Mouse (Mus musculus) stomach, postnatal 0 days (tissue): ENCODE measurements around the gene U2af1. TPM values are rescaled to one million over a fixed set of nuclear protein-coding genes. Genes with fewer than 3 reads are reported as not detected.

Source experiments
- ATAC-seq: fragments of 200-750 bp; cut with Nextera tagmentation; 2 replicates; pipeline ENCODE4 v1.8.0; 2017; ENCODE audit not compliant: low FRiP score, low TSS enrichment
- DNase-seq: peaks from one replicate; pipeline ENCODE4 v3.0.0-alpha.2; 2016; ENCODE audit warnings: low spot score
- H3K27ac ChIP-seq: fragments of 300-500 bp; sonication (generic); replicated peaks from 2 replicates; pipeline ENCODE4 v1.5.1; 2014; ENCODE audit warnings: mild to moderate bottlenecking, control low read depth
- H3K27me3 ChIP-seq: fragments of 300-500 bp; sonication (generic); 2 replicates; pipeline ENCODE4 v1.6.1; 2014; ENCODE audit warnings: low read length; ENCODE audit not compliant: control insufficient read depth, insufficient read depth
- H3K36me3 ChIP-seq: fragments of 300-500 bp; sonication (generic); 2 replicates; pipeline ENCODE4 v1.6.1; 2014; ENCODE audit warnings: low read length, mixed read lengths; ENCODE audit not compliant: control insufficient read depth, insufficient read depth
- H3K4me1 ChIP-seq: fragments of 300-500 bp; sonication (generic); replicated peaks from 2 replicates; pipeline ENCODE4 v1.6.1; 2014; ENCODE audit warnings: antibody characterized with exemption; ENCODE audit not compliant: control insufficient read depth, insufficient read depth
- H3K4me2 ChIP-seq: fragments of 300-500 bp; sonication (generic); replicated peaks from 2 replicates; pipeline ENCODE4 v1.6.1; 2014; ENCODE audit warnings: low read depth, mild to moderate bottlenecking, control low read depth, moderate library complexity
- H3K4me3 ChIP-seq: fragments of 300-500 bp; sonication (generic); 2 replicates; pipeline ENCODE4 v1.5.1; 2014; ENCODE audit warnings: low read depth, low read length, control low read depth
- H3K9ac ChIP-seq: fragments of 300-500 bp; sonication (generic); 2 replicates; pipeline ENCODE4 v1.6.1; 2014; ENCODE audit warnings: mild to moderate bottlenecking, low read length, control low read depth, mixed read lengths
- H3K9me3 ChIP-seq: fragments of 300-500 bp; sonication (generic); 2 replicates; pipeline ENCODE4 v1.6.1; 2016; ENCODE audit warnings: low read length; ENCODE audit not compliant: control insufficient read depth
- CTCF ChIP-seq: IDR thresholded peaks from 2 replicates; pipeline ENCODE4 v1.5.1; 2016; ENCODE audit warnings: antibody characterized with exemption, low read depth, mild to moderate bottlenecking, moderate library complexity
- EP300 ChIP-seq: optimal IDR thresholded peaks from 2 replicates; pipeline ENCODE3; 2016; ENCODE audit warnings: antibody characterized with exemption
- WGBS: fragments of 180-500 bp; shearing (Covaris S2); extraction: QIAGEN DNeasy Blood & Tissue Kit; methylation state at CpG from one replicate; pipeline ENCODE4 v1.1.7; 2014; 5-methylcytosine and 5-hydroxymethylcytosine counted together
- polyA plus RNA-seq: library from polyadenylated mRNA; unstranded; fragments of >200 nt; fragmentation: Nextera tagmentation; extraction: Ambion mirVana; gene quantifications from 2 replicates; pipeline ENCODE4 v1.2.1, GENCODE M21; 2015

Gene U2af1
- polyA plus RNA-seq, 1 experiment from 2014 or later: 161 TPM

DNA sequence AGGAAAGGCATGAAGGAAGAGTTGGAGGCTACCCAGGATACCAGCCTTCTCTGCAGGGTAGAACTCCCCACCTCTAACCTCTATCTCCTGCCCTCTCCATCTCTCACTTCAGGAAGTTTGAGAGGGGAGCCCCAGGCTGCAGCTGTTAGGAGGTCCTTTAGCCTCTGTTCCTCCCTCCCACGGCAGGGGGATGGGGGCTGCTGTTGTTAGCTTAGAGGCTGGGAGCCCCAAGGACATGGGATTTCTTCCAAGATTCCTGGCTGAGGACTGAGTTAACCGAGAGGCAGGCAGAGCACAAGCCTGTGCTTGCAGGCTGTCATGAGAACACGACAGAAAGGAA is 27.5 kb upstream of the U2af1 start:
- H3K4me1 ChIP-seq: peaks cover 8% of the 10 kb centered on the region; the same call in 1 of the 2 replicates
- peak overlapping the region; percentile 41; the same call in 1 of the 2 replicates for H3K9ac ChIP-seq
- H3K27ac ChIP-seq: peak overlapping the region; percentile 88
- DNase-seq: no peak
- H3K4me2 ChIP-seq: no peak overlapping the region; the same call in 1 of the 2 replicates
- no peak overlapping the region for H3K4me3 ChIP-seq
- TF ChIP-seq CTCF (peak; percentile 10; the same call in 1 of the 2 replicates), EP300 (no peak)
- 7% methylated on average over 3 of the region's 3 CpGs for whole genome bisulfite sequencing
- H3K36me3 ChIP-seq: no peaks in the 10 kb centered on the region
- no peaks in the 10 kb centered on the region for H3K9me3 ChIP-seq
- H3K27me3 ChIP-seq: no peaks in the 10 kb centered on the region
- no peak; the same call in 1 of the 2 replicates for ATAC-seq

DNA sequence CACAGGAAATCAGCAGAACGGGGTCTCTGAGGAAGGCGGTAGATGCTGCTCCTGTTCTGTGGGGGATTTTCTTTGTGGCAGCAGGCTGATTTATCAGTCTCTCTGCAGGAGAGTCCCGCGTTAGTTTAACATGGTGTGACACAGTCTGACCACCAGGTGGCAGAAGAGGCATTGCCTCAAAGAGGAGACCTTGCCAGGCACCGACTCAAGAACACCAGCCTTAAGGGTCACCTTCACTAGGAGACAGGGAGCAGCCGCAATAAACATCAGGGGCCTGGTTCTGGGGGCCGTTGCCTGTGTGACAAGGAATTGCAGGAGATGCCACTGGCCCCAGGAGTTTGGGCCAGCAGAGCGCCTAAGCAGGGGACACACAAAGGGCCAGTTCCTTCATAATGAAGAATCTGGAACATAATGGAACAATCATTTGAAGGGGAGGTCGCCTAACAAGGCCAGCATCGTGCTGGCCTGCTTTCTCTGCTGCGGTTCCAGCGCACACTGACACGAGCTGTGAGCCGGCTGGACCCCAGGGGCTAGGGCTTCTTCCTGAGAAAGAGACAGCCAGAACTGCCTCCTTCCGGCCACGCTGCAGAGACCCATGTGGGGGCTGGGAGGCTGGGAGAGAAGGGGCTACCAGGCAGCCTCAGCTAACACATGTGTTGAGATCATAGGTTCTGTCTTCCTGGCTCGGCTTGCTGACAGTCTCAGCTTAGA is 27.0 kb upstream of the U2af1 start:
- DNase-seq (peak; percentile 82), ATAC-seq (peak; percentile 50)
- H3K9me3 ChIP-seq: no peaks in the 10 kb centered on the region
- WGBS: 12% methylated on average over 17 of the region's 17 CpGs
- peak overlapping the region; percentile 88 for H3K27ac ChIP-seq
- peaks cover 8% of the 10 kb centered on the region; the same call in 1 of the 2 replicates for H3K4me1 ChIP-seq
- peak overlapping the region; percentile 41; the same call in 1 of the 2 replicates for H3K9ac ChIP-seq
- TF ChIP-seq CTCF: peak; percentile 96
- no peak for TF ChIP-seq EP300
- peak overlapping the region; percentile 28 for H3K4me2 ChIP-seq
- H3K36me3 ChIP-seq: no peaks in the 10 kb centered on the region
- no peaks in the 10 kb centered on the region for H3K27me3 ChIP-seq
- H3K4me3 ChIP-seq: no peak overlapping the region

DNA sequence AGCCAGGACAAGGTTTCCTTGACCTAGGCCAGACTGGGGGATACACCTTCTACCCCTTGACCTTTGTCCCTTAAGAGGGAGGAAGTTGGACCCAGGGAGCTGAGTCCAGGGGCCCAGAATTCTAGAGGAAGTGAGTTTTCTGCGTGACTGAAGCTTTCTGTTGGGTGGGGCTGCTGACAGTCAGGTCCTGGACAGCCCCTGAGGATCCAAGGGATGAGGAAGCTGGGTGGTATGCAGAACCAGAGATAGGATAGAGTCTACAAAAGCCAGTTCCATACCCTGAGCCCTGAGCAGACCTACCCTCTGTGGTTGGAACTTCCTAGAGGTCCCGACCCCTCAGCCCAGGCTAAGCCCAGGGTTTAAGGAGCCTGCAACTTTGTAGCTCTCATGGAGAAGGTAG is 21.8 kb upstream of the U2af1 start:
- no peaks in the 10 kb centered on the region for H3K27me3 ChIP-seq
- WGBS: 68% methylated on average over 2 of the region's 2 CpGs
- no peaks in the 10 kb centered on the region for H3K4me1 ChIP-seq
- ATAC-seq (no peak), DNase-seq (no peak)
- TF ChIP-seq EP300 (no peak), CTCF (no peak)
- H3K9ac ChIP-seq: no peak overlapping the region
- H3K27ac ChIP-seq: no peak overlapping the region
- no peaks in the 10 kb centered on the region for H3K9me3 ChIP-seq
- H3K4me2 ChIP-seq: no peak overlapping the region
- H3K4me3 ChIP-seq: no peak overlapping the region
- no peaks in the 10 kb centered on the region for H3K36me3 ChIP-seq

DNA sequence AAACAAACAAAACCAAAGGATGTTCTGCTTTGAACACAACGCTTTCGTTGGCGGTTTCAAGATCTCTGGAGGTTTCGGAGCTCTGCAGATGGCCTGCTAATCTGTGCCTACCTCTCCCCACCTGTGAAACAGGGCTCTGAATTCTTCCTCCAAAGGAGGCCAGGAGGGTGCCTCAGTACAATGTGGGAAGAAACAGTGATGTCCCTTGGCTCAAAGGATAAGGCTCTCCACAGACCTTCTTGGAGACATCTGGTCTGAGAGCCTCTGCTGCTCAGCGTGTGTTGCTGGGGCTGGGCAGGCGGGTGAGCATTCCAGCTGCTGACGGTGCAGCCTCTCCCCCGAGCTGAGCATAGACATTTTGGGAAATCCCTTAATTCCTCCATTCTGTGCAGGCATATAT is 18.8 kb upstream of the U2af1 start, which contains the start of gene Cryaa:
Gene Cryaa, plus strand, starts transcription at position 301 of the 400 bp plus-strand sequence.
- WGBS: 67% methylated on average over 8 of the region's 8 CpGs
- Histone ChIP-seq H3K27me3 (no peaks in the 10 kb centered on the region), H3K9me3 (no peaks in the 10 kb centered on the region), H3K27ac (no peak within 1 kb of the TSS), H3K4me3 (no peak within 1 kb of the TSS), H3K4me2 (no peak within 1 kb of the TSS), H3K4me1 (no peaks in the 10 kb centered on the region), H3K36me3 (no peaks in the 10 kb centered on the region), H3K9ac (no peak within 1 kb of the TSS)
- ATAC-seq (no peak), DNase-seq (no peak)
- TF ChIP-seq CTCF: no peak
- TF ChIP-seq EP300: no peak

DNA sequence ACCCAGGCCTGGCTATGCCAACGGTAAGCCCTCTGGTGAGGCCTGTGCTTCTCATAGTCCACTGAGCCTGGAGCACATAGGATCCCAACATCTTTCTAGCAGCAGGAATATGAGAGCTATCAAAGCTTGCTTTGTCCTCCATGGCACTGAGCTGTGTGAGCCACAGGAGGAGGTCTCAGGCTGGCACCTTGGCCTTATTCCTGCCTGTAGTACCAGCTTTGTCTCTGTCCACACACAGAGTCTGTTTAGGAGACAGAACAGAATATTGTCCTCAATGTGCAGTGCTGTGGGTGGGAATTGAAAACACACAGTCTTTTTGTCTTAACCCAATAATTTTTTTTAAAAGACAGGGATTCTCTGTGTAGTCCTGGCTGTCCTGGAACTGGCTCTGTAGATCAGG is 15.7 kb upstream of the U2af1 start:
- H3K4me2 ChIP-seq: no peak overlapping the region
- H3K9me3 ChIP-seq: no peaks in the 10 kb centered on the region
- ATAC-seq (no peak; the same call in 1 of the 2 replicates), DNase-seq (no peak)
- H3K4me3 ChIP-seq: no peak overlapping the region
- no peaks in the 10 kb centered on the region for H3K27me3 ChIP-seq
- H3K9ac ChIP-seq: no peak overlapping the region
- 60% methylated on average over 1 of the region's 1 CpGs for whole genome bisulfite sequencing
- no peaks in the 10 kb centered on the region for H3K4me1 ChIP-seq
- H3K36me3 ChIP-seq: no peaks in the 10 kb centered on the region
- TF ChIP-seq CTCF: no peak
- TF ChIP-seq EP300: no peak
- H3K27ac ChIP-seq: no peak overlapping the region

DNA sequence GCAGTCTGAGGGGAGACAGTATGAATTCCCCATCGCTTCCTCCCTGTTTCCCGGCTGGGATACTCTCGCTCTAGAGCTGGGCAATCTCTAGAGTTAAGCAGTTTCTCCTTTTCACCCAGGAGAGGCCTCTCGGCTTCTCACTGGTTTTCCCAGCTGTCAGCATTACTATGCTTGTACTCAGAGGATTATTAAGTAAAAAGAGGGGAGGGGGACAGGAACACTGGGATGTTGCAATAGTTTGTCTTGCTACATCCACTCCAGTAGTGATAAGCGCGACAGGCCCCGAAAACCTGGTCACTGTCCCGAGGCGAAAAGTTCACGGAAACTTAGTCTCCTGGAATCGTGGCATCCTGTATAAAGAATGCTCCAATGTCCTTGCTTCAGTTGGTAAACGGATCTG is 13.6 kb upstream of the U2af1 start:
- no peak overlapping the region for H3K27ac ChIP-seq
- no peak overlapping the region for H3K9ac ChIP-seq
- no peaks in the 10 kb centered on the region for H3K36me3 ChIP-seq
- no peak for ATAC-seq
- H3K9me3 ChIP-seq: no peaks in the 10 kb centered on the region
- no peaks in the 10 kb centered on the region for H3K27me3 ChIP-seq
- no peak for DNase-seq
- H3K4me3 ChIP-seq: no peak overlapping the region
- TF ChIP-seq CTCF (no peak), EP300 (no peak)
- H3K4me1 ChIP-seq: no peaks in the 10 kb centered on the region
- no peak overlapping the region for H3K4me2 ChIP-seq
- WGBS: 86% methylated on average over 12 of the region's 12 CpGs
